Mouse (Mus musculus): ENCODE measurements around the gene Pax9. TPM values are rescaled to one million over a fixed set of nuclear protein-coding genes. Genes with fewer than 3 reads are reported as not detected.

Pax9 gene
- polyA plus RNA-seq (2012; rRNA removed): 0.05 and 0.10 TPM in 2 replicates

- TF ChIP-seq POLR2A (IDR thresholded peaks at IDR 0.05; ENCODE audit: borderline replicate concordance, extremely low read depth, insufficient read depth, insufficient read length, poor library complexity, severe bottlenecking): no peak
- no peak for TF ChIP-seq CTCF (IDR thresholded peaks at IDR 0.05; ENCODE audit: borderline replicate concordance, extremely low read depth, insufficient read depth, insufficient read length)
- peak; percentile 53 for DNase-seq (ENCODE audit: low read depth)
These were observed at the start of gene Pax9 for GRCm38 (mm10) chr12:56691427-56692079. TSS of gene Pax9 (plus strand) at chr12:56691767.

GRCm38 (mm10) chr12:56669451-56670122 is 22.0 kb upstream of the Pax9 start:
- peak; percentile 6 for DNase-seq (ENCODE audit: low read depth)
- TF ChIP-seq CTCF (IDR thresholded peaks at IDR 0.05; ENCODE audit: borderline replicate concordance, extremely low read depth, insufficient read depth, insufficient read length): no peak
- TF ChIP-seq POLR2A (IDR thresholded peaks at IDR 0.05; ENCODE audit: borderline replicate concordance, extremely low read depth, insufficient read depth, insufficient read length, poor library complexity, severe bottlenecking): no peak

DNA sequence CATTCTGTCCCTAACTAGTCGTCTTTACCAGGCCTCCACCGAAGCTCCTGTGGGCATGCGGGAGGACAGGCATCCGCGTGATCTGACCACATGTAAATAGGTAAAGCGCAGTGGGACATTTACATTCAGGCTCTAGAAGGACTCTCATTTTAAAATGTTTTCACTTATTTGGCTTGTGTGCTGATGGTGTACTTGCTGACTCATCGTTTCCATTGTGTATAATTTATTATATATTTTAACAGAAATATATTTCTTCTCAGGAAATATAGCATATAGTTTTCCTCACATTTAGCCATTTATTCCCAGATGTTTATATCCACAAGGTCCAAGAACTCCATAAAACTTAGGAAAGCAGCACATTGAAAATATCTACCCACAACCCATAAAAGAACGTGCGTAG is 20.8 kb upstream of the Pax9 start:
- no peak for DNase-seq (ENCODE audit: low read depth)
- TF ChIP-seq POLR2A (IDR thresholded peaks at IDR 0.05; ENCODE audit: borderline replicate concordance, extremely low read depth, insufficient read depth, insufficient read length, poor library complexity, severe bottlenecking) (no peak), CTCF (IDR thresholded peaks at IDR 0.05; ENCODE audit: borderline replicate concordance, extremely low read depth, insufficient read depth, insufficient read length) (no peak)

GRCm38 (mm10) chr12:56674726-56675125 is 16.8 kb upstream of the Pax9 start:
- DNase-seq (ENCODE audit: low read depth): peak; percentile 24

GRCm38 (mm10) chr12:56677620-56678019 is 13.9 kb upstream of the Pax9 start:
- no peak for TF ChIP-seq CTCF (IDR thresholded peaks at IDR 0.05; ENCODE audit: borderline replicate concordance, extremely low read depth, insufficient read depth, insufficient read length)
- TF ChIP-seq POLR2A (IDR thresholded peaks at IDR 0.05; ENCODE audit: borderline replicate concordance, extremely low read depth, insufficient read depth, insufficient read length, poor library complexity, severe bottlenecking): no peak
- DNase-seq (ENCODE audit: low read depth): no peak

More at GRCm38 (mm10) chr12:56674726-56675125, 16.8 kb upstream of the Pax9 start:
- TF ChIP-seq CTCF (IDR thresholded peaks at IDR 0.05; ENCODE audit: borderline replicate concordance, extremely low read depth, insufficient read depth, insufficient read length) (peak; percentile 62; the same call in 1 of the 2 replicates), POLR2A (IDR thresholded peaks at IDR 0.05; ENCODE audit: borderline replicate concordance, extremely low read depth, insufficient read depth, insufficient read length, poor library complexity, severe bottlenecking) (no peak)

DNA sequence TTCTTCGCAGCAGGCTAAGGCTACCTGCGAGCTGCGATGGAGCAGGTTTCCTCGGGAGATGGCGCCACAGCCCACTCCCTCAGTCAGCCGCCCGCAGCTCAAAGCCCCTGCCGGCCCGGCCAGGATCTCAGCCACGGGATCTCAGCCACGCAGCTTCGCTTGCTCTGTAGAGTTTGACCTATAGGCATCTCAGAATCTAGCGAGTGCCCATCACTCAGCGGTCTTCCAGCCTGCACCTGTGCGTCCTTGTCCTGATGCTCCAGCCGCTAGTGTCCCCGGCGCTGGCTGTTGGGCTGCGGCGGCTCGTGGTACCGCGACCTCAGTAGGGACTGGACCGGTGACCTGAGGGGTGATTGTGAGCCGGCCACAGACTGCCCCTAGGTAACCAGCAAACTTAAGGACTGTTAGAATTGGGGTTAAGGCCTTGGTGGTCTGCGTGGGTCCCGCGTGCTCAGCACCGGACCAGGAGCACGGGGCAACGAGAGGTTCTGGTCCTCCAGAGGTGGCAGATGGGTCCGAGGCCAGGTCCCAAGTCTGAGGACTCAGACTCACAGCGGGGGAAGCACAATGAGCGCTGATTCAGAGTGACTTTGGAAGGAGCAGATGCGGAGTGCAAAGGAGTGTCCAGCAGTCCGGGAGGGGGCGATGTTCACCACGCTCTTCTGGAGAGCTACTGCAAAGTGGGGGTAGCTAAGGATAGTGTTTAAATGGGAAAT is 10.3 kb upstream of the Pax9 start:
- TF ChIP-seq POLR2A (IDR thresholded peaks at IDR 0.05; ENCODE audit: borderline replicate concordance, extremely low read depth, insufficient read depth, insufficient read length, poor library complexity, severe bottlenecking): no peak
- TF ChIP-seq CTCF (IDR thresholded peaks at IDR 0.05; ENCODE audit: borderline replicate concordance, extremely low read depth, insufficient read depth, insufficient read length): peak; percentile 66
- peak; percentile 58 for DNase-seq (ENCODE audit: low read depth)

DNA sequence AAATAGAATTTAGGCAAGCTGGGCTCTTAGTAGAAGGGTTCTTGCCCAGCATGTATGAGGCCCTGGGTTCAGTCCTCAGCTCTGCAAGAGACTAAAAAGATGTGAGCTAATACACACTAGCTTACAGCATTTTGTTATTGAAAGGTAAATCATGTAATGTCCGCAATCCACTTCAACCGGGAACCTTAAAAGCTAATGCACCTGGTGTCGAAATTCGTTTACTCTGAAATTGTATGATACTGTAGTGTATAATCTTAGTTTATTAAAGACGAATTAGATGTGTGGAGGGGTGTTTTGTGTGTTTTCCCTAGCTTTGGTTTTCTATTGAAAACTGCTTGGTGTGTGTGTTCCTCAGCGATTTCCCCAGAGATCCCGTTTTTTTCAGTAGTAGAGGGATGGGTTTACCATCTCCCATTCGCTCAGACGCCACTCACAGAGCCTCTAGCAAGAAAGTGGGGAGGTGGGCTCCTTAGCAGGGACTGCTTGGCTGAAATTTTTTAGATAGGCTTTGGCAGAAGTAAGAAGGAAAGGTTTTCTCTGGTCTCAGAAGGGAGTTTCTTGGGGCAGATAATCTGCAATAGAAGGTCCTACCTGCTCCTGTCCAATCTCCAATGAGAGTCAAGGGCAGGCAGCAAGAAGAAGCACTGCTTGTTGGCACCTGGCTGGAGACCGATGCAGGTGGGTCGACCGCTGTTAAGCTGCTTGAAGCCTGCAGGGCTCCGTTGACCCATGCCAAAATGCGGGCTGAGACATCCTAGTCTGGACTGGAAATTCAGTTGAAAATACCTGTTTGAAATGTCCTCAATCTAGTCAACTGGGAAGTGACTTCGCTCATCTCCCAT is 3.7 kb upstream of the Pax9 start:
- DNase-seq (ENCODE audit: low read depth): peak; percentile 58
- TF ChIP-seq CTCF (IDR thresholded peaks at IDR 0.05; ENCODE audit: borderline replicate concordance, extremely low read depth, insufficient read depth, insufficient read length) (no peak), POLR2A (IDR thresholded peaks at IDR 0.05; ENCODE audit: borderline replicate concordance, extremely low read depth, insufficient read depth, insufficient read length, poor library complexity, severe bottlenecking) (no peak)

DNA sequence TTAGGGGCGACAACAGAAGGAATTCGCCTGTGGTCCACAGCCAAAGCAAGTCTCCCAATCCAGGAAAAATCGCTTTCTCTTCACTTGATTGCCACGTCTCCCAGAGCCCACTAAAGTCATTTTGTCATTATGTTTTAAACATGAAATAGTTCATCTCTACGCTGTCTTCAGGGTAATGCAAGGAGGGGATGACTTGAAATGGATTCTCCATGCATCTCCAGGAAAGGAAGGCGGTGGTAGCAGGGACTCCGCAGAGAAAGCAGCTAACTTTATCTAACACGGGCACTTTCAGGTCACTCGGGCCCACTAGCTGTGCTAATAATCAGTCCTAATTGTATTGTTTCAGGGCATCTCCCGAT is 3.1 kb upstream of the Pax9 start:
- TF ChIP-seq CTCF (IDR thresholded peaks at IDR 0.05; ENCODE audit: borderline replicate concordance, extremely low read depth, insufficient read depth, insufficient read length) (no peak), POLR2A (IDR thresholded peaks at IDR 0.05; ENCODE audit: borderline replicate concordance, extremely low read depth, insufficient read depth, insufficient read length, poor library complexity, severe bottlenecking) (no peak)
- no peak for DNase-seq (ENCODE audit: low read depth)

DNA sequence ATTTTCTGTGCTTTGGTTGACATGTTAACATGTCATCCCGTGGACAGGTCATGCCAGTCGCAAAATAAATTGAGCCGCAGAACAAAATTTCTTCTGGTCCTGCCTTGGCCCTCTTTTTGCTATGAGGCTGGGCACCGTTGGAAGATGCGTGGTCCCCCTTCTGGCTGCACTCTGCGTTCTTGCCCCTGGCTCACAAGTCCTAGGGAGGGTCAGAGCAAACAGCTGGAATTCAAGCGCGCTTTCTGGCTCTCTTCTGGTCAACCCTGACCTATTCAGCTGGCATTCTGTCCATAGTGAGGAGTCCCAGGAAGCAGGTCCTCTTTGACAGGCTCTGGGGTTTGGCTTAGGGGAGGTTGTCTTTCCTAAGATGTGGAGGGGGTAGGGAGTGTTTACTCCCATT is 2.6 kb upstream of the Pax9 start:
- TF ChIP-seq CTCF (IDR thresholded peaks at IDR 0.05; ENCODE audit: borderline replicate concordance, extremely low read depth, insufficient read depth, insufficient read length) (no peak), POLR2A (IDR thresholded peaks at IDR 0.05; ENCODE audit: borderline replicate concordance, extremely low read depth, insufficient read depth, insufficient read length, poor library complexity, severe bottlenecking) (no peak)
- no peak for DNase-seq (ENCODE audit: low read depth)

GRCm38 (mm10) chr12:56689331-56689730 is 2.2 kb upstream of the Pax9 start:
- no peak for TF ChIP-seq POLR2A (IDR thresholded peaks at IDR 0.05; ENCODE audit: borderline replicate concordance, extremely low read depth, insufficient read depth, insufficient read length, poor library complexity, severe bottlenecking)
- no peak for TF ChIP-seq CTCF (IDR thresholded peaks at IDR 0.05; ENCODE audit: borderline replicate concordance, extremely low read depth, insufficient read depth, insufficient read length)
- no peak for DNase-seq (ENCODE audit: low read depth)

DNA sequence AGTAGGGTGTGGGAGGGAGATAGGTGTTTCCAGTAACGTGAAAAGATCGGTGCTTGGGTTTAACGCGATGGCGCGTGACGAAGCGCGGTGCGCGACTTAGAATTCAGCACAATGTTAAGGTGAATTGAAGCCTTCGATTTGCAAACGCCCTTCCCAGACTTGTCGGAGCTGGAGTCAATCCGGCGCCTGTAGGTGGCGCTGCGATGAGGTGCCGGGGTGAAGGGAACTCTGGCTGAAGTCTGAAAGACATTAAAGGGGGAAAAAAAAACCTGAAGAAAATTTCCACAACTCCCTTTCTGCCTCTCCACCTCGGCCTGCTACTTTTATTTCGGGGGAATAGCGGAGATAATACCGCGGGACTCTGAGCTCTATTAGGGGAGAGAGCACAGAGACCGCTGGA is 1.8 kb upstream of the Pax9 start:
- TF ChIP-seq POLR2A (IDR thresholded peaks at IDR 0.05; ENCODE audit: borderline replicate concordance, extremely low read depth, insufficient read depth, insufficient read length, poor library complexity, severe bottlenecking) (no peak), CTCF (IDR thresholded peaks at IDR 0.05; ENCODE audit: borderline replicate concordance, extremely low read depth, insufficient read depth, insufficient read length) (peak; percentile 70)
- peak; percentile 78 for DNase-seq (ENCODE audit: low read depth)

Measured in brain, embryonic 14.5 days (tissue).